Mouse (Mus musculus) heart, postnatal 4 days (tissue): ENCODE results near the gene Pcgf2. TPM values are rescaled to one million over a fixed set of nuclear protein-coding genes. Genes with fewer than 3 reads are reported as not detected.
"Not testable (repeated sequence)": the region's sequence is repeated elsewhere in the genome, so short reads cannot be mapped to it uniquely, and the experiment has no call there.

Experiments used
- DNase-seq: peaks from one replicate; pipeline ENCODE4 v3.0.0; 2021
- total RNA-seq, 2 experiments: library from RNA; stranded (reverse); gene quantifications; 2 replicates each; pipeline ENCODE4 v1.2.3; 2021

The Pcgf2 gene
- total RNA-seq, 2 experiments from 2014 or later, result 31.3 to 31.8 TPM

DNA sequence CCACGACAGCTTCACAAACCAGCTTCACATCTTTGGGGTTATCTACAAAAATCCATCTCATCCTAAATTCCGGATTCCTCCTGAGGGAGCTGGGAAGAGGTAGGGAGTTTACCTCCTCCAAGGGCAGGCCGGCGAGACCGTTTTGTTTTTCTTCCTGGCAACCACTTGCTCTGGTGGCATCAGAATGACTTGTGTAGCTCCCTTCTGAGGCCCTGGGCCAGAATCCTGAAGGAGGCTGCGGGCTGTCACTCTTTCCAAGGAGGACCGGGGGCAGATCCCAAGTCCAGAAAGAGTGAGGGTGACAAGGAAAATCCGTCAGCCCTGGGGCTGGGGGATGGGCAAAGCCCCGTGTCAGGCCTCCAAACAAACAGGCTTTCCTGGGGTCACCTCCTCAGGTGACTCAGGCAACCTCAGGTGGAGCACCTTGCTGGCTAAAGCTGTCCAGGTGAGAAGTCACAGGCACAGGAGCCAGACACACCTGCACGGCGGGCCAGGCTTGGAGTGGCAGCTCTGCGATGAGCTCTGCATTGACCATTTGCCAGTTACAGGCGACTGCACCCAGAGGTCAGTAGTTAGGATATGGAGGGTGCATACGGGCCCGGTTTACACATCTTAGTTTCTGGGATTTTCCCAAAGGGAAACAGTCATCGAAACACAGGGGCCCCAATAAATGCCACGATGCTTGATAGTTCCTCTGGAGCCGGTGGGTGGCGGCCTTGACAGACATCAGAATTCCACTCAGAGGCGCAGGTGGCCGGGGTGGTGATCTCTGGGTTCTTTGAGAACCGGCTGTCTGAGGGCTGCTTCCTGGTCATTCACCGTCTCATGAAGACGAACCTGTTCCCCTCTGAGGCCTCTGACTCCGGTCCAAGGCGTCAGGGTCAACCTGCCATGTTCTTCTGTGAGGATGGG lies 17.3 kb upstream of the Pcgf2 start:
- DNase-seq, result no peak

DNA sequence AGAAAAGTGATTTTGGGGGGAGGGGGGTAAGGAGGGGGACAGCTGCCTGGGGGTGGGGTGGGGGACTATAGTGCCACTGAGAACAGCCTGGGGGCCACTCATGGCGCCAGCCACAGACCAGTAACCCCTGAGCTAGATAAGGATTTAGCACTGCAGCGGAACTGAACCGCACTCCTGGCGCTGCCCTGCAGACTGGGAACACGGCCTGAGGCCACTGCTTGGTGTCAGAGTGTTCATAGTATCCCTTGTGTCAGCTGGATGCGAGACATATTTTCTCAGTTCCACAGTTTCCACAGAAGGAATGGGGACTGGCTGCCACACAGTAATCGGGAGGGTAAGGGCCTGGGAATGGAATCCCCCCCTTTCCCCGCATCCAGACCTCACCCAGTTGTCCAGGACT lies 15.7 kb upstream of the Pcgf2 start:
- DNase-seq, result no peak

GRCm38 (mm10) chr11:97714784-97715760 lies 14.8 kb upstream of the Pcgf2 start:
- DNase-seq, result peak; percentile 60

- DNase-seq, result no peak
These were observed 14.1 kb upstream of the Pcgf2 start for GRCm38 (mm10) chr11:97714356-97714755.

DNA sequence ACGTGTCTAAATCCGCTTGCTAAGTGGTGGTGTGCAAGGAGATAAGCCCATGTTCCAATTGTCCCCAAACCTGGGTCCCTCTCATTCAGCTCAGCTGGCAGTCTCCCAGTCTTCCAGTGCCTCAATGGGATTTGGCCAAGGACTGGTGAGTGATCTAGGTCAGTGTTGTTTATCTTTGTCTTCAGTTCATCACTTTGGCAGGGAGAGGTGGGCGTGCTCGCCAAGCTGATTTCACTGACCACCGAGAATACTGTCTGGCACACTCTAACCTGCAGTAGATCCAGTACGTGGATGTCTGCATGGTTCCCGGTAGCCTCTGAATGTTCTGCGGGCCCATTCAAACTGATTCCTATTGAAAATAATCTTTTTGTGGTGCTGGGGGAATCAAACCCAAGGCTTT lies 13.6 kb upstream of the Pcgf2 start:
- no peak for DNase-seq

DNA sequence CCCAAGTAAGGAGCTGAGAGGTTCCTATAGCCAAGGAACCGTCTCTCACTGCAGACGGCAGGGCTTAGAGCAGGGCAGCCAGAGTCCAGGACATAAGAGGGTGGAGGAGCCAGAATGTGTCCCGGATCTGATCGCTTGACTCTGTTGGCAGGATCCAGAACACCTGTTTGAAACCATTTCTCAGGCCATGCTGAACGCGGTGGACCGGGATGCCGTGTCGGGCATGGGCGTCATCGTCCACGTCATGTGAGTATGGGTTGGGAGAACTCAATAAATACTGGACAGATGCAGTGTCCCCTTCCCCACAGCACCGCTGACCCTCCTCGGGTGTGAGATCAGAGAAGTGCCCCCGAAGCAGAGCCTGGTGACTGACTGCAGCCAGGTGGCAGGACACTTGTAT lies 12.0 kb upstream of the Pcgf2 start:
- DNase-seq, result no peak

- no peak for DNase-seq
These were observed 11.1 kb upstream of the Pcgf2 start for GRCm38 (mm10) chr11:97711200-97711900.

GRCm38 (mm10) chr11:97710067-97710466 lies 9.8 kb upstream of the Pcgf2 start:
- not testable (repeated sequence) for DNase-seq

GRCm38 (mm10) chr11:97703039-97703826 lies 2.9 kb upstream of the Pcgf2 start, which contains the start of gene Psmb3:
Gene Psmb3 (plus strand): TSS chr11:97703399.
- DNase-seq, result peak; percentile 100

GRCm38 (mm10) chr11:97702393-97702745 lies 2.1 kb upstream of the Pcgf2 start:
- DNase-seq, result peak; percentile 94

- DNase-seq, result no peak
These were observed 1.5 kb upstream of the Pcgf2 start for GRCm38 (mm10) chr11:97701581-97702392.

DNA sequence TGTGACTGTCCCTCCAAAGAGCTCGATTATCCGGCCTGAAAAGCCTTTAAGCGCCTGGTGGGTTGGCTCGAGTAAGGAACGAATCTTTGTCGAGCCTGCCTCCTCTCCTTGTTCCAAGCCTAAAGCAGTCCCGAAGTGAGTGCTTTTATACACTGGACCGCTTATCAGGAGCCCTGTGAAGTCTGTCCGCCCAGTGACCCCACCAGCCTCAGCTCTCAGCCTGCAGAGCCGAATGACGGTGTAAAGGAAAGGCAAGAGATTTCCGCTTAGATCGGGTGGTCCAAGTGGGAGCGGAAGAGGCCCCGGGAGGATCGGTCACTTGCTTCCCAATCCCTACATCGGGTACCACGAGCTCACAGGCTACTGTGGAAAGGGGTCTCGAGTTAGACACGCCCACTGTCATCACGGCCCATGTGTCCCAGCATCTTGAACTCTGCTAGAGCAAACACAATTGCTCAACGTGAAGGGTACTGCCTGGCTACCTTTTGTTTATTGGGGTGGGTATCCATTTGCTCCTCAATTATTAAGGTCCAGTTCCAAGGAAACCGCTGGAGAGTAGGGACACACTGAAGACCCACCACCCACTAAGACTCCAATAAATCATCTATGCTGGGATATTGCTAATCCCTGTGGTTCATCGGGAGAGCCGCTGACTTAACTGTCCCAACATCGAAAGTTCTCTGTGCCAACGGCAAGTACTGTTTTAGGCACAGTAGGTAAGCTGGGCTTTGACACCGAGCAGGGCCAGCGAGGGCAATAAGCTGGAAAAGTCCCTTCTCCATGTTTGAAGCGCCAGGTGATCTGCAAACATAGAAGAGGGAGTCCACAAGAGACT lies 666 bp upstream of the Pcgf2 start:
- peak; percentile 55 for DNase-seq

DNA sequence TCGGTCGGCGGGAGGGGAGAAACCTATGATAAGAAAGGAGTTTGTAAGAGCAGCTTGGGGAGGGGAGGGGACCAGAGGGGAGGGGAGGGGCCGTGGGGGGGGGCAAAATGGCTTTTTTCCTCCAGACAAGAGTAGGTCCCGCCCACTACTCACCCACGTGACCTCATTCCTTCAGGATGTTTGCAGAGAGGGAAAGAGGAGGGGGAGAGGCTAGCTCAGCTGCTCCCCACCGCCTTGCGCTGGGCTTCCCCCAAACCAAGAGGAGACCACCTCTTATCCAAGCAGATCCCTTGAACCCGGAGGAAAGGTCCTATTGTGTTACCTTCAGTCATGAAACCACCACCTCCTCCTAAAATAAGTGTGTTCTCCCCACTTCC lies 683 bp downstream of the Pcgf2 start:
- peak; percentile 91 for DNase-seq

- peak; percentile 90 for DNase-seq
These were observed 1.3 kb downstream of the Pcgf2 start for GRCm38 (mm10) chr11:97698741-97699611.

DNA sequence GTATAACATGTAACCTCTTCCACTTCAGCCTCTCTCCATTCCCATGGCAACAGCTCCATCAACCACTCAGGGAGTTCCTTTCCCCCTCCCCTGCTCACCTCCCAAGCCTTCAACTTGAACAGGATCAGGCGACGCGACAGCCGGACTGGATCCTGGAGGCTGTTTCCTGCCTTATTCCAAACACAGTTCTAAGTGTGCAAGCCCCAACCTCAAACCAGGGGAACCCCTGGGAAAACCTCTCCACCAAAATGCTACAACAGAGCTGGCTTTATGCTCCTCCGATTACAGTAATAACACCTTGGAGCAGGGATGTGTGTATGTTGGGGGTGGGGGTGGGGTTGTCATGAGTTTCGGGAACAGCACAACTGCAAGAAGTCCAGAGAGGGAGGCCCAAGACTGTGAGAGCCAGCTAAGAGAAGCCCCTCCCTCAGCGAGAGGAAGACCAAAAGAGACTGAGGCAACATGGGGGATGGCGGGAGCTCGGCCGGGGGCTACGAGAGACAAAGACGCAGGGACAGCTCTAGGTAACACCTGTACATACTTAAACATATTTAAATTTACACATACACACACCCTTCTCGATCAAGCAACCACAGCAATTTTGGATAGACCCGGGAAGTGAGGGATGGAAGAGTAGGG lies 2.3 kb downstream of the Pcgf2 start:
- DNase-seq, result no peak

- no peak for DNase-seq
These were observed 3.0 kb downstream of the Pcgf2 start for GRCm38 (mm10) chr11:97697199-97697890.

DNA sequence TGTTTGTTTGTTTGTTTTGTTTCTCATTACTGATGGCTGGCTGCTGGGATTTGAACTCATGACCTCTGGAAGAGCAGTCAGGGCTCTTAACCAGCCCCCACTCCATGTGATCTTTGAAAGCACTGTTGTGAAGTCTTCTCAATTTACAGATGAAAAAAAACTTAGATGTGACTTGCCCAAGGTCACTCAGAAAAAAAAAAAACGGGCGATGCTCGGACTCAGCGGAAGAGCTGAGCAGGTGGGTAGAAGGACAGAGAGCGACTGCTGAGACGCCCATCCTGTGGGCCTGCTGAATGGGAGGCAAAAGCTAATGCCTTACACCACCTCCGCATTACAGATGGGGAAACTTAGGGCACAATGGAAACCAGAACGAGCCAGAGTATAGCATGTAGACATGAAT lies 3.6 kb downstream of the Pcgf2 start:
- DNase-seq, result no peak
